Mouse (Mus musculus) right cerebral cortex, adult 18-20 months (tissue): ENCODE data around the gene Bhlhe40.

ENCODE experiments used
- DNase-seq: peaks from one replicate; pipeline ENCODE4 v3.0.0; 2022; ENCODE audit warnings: mixed read lengths

The Bhlhe40 gene

GRCm38 (mm10) chr6:108660206-108660877 lies at the start of gene Bhlhe40:
Gene Bhlhe40 (plus strand): TSS chr6:108660629.
- DNase-seq, result peak; percentile 95

GRCm38 (mm10) chr6:108611663-108612062 lies 48.8 kb upstream of the Bhlhe40 start:
- no peak for DNase-seq

DNA sequence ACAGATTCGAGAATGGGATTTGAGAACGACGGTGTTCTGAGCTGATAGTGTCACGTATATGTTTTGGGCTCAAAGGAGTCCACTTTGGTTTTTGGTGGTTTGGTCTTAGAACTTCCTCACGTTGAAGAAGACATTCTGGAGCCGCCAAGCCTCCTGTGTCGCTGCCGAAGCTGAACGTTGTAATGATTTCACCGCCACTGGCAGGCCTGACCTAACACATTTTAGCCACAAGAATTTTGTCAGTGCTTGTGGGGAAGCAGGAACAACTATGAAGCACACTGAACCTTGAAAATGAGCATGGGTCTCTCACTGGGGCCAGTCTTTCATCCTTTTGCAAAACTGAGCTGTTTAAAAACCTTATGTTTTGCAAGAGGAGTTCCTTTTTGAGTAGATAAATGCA lies 42.4 kb upstream of the Bhlhe40 start:
- no peak for DNase-seq

GRCm38 (mm10) chr6:108623028-108623565 lies 37.3 kb upstream of the Bhlhe40 start:
- DNase-seq, result no peak

DNA sequence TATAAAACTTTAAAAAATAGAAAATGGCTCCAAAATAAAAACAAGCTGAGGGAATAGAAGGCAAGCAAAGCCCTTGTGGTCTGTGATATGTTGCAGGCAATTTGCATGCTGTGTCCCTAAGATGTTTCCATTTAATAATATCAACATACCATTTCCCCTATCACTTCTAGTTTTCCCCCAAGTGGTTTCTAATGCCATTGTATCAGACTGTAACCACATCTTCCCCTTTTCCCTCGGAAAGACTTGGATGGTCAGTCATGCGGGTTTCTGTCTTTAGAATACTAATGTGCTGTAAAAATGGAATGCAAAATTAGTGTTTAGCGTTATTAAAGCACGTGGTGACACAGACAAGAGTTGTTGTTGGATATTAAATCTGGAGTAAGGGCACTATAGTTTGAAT lies 35.5 kb upstream of the Bhlhe40 start:
- no peak for DNase-seq

DNA sequence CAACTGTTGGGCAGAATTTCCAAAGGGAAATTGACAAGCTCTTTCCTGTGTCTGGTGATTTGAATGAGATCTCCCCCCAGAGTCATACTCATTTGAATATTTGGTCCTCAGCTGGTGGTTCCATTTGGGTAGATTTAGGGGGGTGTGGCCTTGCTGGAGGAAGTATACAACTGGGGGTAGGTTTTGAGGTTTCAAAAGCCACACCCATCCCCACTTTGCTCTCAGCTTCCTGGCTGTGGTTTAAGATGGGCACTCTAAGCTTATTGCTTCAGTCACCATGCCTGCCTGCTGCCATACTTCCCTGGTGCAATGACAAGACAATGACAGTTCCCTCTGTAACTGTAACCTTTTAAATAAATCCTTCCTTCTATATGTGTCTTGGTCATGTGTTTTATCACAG lies 29.7 kb upstream of the Bhlhe40 start:
- no peak for DNase-seq

GRCm38 (mm10) chr6:108638157-108638833 lies 22.1 kb upstream of the Bhlhe40 start:
- no peak for DNase-seq

GRCm38 (mm10) chr6:108642020-108642419 lies 18.4 kb upstream of the Bhlhe40 start:
- no peak for DNase-seq

DNA sequence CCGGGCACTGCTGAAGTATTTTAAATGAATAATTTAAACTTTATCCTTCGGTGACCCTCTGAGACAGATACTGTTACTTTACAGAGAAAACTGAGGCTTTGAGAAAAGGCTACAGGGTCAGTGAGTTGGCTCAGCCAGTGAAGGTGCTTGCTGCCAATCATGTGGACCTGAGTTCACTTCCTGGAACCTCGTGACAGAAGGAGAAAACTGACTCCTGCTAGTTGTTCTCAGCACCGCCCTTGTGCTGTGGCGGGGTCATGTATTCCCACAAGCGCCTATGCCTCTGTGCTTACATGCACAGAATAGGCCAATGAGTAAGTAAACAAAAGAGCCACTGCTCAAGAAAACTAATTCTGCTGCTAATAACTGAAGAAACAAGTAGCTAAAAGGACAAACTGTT lies 17.4 kb upstream of the Bhlhe40 start:
- no peak for DNase-seq

DNA sequence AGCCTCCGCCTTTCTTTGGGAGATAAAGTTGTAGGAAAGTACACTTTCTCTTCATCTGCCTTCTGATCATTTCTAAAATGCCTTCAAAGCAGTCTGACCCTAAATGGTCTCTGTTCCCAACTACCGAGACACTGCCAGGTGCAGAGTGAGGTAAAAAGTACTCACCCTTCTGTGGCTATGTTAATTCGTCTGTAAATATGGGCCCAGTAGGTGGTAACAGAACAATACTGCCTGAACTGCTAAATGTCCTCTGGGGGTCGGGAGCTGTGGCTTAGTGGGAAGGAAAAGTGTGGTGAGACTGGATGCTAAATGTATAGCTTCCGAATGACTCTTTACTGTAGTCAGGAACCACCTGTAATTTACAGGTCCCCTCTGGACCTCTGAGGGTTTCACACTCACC lies 16.1 kb upstream of the Bhlhe40 start:
- no peak for DNase-seq

GRCm38 (mm10) chr6:108647094-108647493 lies 13.3 kb upstream of the Bhlhe40 start:
- DNase-seq, result no peak

GRCm38 (mm10) chr6:108648072-108648471 lies 12.4 kb upstream of the Bhlhe40 start:
- DNase-seq, result no peak

DNA sequence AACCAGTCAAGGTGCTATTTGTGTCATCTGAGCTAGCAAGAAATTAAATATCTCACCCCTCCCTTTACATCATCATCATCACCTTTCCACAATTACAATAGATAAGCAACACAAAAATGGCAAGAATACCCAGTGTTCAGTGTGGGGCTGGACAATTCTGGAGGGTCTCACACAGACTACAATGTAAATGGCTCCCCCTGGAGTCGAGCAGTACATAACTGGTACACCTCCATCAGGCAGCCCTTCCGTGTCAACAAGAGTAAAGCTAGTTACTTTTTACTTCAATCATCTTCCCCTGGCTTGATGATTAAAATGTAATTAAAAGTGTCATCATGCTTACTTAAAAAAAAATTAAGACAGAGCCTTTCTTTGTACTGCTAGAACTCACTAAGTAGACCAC lies 4.6 kb upstream of the Bhlhe40 start:
- no peak for DNase-seq

DNA sequence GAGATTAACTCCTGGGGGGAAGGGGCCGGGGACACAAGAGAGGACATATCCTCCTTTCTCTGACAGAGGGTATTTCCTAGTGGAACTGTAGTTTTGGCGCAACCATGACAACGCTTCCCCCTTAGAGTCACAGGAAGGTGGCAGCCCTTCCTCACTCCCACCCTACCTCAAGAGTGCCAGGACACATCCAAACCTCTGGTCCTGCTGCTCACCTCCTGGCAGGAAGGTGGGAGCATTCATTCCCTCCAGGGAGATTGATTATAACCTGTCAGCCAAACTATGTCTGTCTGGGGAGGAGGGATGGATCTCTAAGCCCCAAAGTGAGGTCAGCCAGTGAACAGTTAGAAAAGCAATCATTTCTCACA lies 2.4 kb upstream of the Bhlhe40 start:
- DNase-seq, result no peak

GRCm38 (mm10) chr6:108658416-108659201 lies 1.8 kb upstream of the Bhlhe40 start:
- DNase-seq, result no peak

DNA sequence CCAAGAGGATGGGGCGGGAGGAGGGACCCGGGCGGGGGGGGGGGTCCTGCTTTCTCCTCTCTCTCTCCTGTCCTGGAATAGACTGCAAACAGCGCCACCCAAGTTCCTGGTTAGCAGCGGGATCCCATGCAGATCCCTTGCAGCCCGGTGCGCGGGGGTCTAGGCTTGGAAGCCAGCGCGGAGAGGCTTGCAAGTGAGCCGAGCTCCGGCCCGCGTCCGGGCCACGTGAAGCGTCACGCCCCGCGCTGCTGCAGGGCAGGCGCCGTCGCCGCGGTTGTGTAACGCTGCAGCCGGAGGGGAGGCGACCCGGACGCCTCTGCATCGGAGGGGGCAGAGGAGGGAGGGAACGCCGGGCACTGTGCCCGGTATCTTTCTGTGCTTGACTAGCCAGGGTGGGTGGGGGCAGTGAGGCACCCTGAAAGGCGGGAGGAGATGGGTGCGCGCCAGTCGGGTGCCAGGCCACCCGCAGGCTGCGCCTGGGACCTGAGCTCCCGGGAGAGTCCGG lies 1.2 kb upstream of the Bhlhe40 start:
- DNase-seq, result peak; percentile 95

GRCm38 (mm10) chr6:108659726-108660205 lies 663 bp upstream of the Bhlhe40 start:
- DNase-seq, result peak; percentile 96

DNA sequence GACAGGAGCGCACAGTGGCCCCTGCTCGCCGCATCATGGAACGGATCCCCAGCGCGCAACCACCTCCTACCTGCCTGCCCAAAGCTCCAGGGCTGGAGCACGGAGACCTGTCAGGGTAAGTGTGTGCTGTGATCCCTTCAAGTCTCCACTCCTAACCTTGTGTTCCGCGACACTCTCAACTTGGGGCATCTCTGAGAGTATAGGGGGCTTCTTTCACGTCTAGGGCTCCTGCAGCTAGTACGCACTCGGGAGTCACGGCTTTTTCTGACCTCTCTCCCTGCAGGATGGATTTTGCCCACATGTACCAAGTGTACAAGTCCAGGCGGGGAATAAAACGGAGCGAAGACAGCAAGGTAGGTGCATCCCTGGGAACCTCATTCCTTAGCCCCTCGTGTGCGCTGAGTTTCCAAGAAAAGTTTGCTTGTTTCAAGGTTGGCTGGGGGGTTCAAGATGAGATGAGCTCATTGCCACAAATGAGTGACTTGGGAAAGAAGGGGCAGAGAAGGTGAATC lies 505 bp downstream of the Bhlhe40 start:
- DNase-seq, result no peak

- DNase-seq, result peak; percentile 93
These were observed 983 bp downstream of the Bhlhe40 start for GRCm38 (mm10) chr6:108661412-108661811.

DNA sequence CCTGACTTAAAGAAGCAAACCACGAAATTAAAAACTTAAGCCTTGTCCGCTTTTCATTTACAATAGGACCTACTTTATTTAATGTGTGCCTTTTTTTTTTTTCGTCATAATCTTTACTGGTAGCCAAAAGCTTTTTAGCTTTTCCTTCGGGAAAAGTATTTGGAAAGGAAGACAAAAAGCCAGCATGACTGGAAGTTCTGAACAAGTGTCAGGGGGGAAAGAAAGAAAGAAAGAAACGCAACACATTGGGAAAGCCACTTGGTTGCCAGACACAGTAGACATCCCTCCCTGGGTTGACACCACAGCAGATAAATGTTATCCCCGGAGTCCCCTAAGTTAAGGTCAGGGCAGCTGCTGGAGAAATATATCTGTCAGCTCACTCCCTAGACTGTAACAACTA lies 1.5 kb downstream of the Bhlhe40 start:
- DNase-seq, result no peak

DNA sequence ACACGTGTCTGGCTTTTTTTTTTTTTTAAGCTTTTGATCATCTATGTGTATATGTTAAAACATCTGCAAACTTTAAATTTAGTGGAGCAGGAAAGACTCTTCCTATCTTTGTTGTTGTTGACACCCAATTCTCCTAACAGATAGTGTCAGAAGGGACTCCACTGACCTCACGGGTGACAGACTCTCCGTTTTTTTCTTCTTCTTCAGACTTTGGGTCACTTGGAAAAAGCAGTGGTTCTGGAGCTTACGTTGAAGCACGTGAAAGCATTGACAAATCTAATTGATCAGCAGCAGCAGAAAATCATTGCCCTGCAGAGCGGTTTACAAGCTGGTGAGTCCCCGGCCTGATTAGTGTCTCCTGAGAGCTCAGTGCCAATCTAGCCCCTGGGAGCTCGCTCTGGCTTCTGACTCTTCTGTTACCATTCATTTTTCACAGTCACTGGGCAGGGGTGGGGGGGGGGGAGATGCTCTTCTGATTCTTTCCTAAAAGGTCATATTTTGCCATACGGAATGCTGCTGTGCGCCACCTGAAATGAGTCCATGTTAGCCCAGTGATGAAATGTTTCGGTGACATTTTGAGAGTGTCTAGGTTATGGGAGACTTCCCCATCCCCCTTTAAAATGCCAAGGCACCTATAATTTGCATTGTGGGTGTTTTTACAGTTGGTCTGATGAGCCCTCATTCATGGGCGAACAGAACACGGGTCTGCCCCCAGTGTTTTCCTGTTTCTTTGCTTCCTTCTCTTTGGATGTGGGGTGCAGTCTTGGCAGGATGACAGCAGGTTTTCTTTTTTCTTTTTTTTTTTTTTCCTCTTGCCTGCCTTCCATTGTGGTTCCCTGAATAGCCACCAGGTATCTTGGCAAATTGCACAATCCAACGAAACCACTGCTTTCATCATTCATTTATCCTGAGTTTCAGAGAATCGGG lies 2.1 kb downstream of the Bhlhe40 start:
- DNase-seq, result no peak
